Mouse (Mus musculus) limb, embryonic 14.5 days (tissue): ENCODE data around the gene 5330417H12Rik. TPM values are rescaled to one million over a fixed set of nuclear protein-coding genes. Genes with fewer than 3 reads are reported as not detected.

Experiments used
- ATAC-seq: fragments of 200-750 bp; cut with Nextera tagmentation; 2 replicates; pipeline ENCODE4 v1.8.0; 2017; ENCODE audit warnings: low read depth, moderate number of reproducible peaks, moderate TSS enrichment; ENCODE audit not compliant: low FRiP score
- DNase-seq: peaks from one replicate; pipeline ENCODE4 v3.0.0-alpha.2; 2015; ENCODE audit warnings: low spot score
- H3K27ac ChIP-seq: fragments of 300-500 bp; sonication (generic); replicated peaks from 2 replicates; pipeline ENCODE4 v1.5.1; 2014; ENCODE audit warnings: low read depth, mild to moderate bottlenecking, low read length, moderate library complexity, mixed read lengths
- H3K27me3 ChIP-seq: fragments of 300-500 bp; sonication (generic); 2 replicates; pipeline ENCODE4 v1.6.1; 2014; ENCODE audit warnings: low read length, mixed read lengths; ENCODE audit not compliant: control insufficient read depth, insufficient read depth
- H3K36me3 ChIP-seq: fragments of 300-500 bp; sonication (generic); 2 replicates; pipeline ENCODE4 v1.6.1; 2014; ENCODE audit warnings: mild to moderate bottlenecking, low read length, moderate library complexity, mixed read lengths; ENCODE audit not compliant: control insufficient read depth, insufficient read depth
- H3K4me1 ChIP-seq: fragments of 300-500 bp; sonication (generic); 2 replicates; pipeline ENCODE4 v1.6.1; 2014; ENCODE audit warnings: antibody characterized with exemption, low read length, mixed read lengths; ENCODE audit not compliant: control insufficient read depth, insufficient read depth
- H3K4me2 ChIP-seq: fragments of 300-500 bp; sonication (generic); replicated peaks from 2 replicates; pipeline ENCODE4 v1.6.1; 2014; ENCODE audit warnings: low read depth, mild to moderate bottlenecking, low read length, moderate library complexity; ENCODE audit not compliant: severe bottlenecking
- H3K4me3 ChIP-seq: fragments of 300-500 bp; sonication (generic); replicated peaks from 2 replicates; pipeline ENCODE4 v1.5.1; 2014; ENCODE audit warnings: low read length
- H3K9ac ChIP-seq: fragments of 300-500 bp; sonication (generic); 2 replicates; pipeline ENCODE4 v1.6.1; 2014; ENCODE audit warnings: mild to moderate bottlenecking, low read depth, low read length, moderate library complexity; ENCODE audit not compliant: severe bottlenecking
- H3K9me3 ChIP-seq: fragments of 300-500 bp; sonication (generic); 2 replicates; pipeline ENCODE4 v1.6.1; 2016; ENCODE audit warnings: low read length; ENCODE audit not compliant: control insufficient read depth
- POLR2A ChIP-seq: fragments of 200-500 bp; IDR thresholded peaks from 2 replicates; pipeline ENCODE4 v1.8.0; 2012; ENCODE audit warnings: inconsistent platforms, mild to moderate bottlenecking, moderate library complexity, borderline replicate concordance; ENCODE audit not compliant: insufficient read depth, insufficient read length; ENCODE audit errors: extremely low read depth
- WGBS: fragments of 180-500 bp; shearing (Covaris S2); extraction: QIAGEN DNeasy Blood & Tissue Kit; methylation state at CpG from one replicate; pipeline ENCODE4 v1.1.7; 2014; 5-methylcytosine and 5-hydroxymethylcytosine counted together
- polyA plus RNA-seq, 2 experiments: library from polyadenylated mRNA; depleted of rRNA in 1 of 2; stranded (reverse) in 1 of 2; unstranded in 1 of 2; fragments of >200 nt; fragmentation: Nextera tagmentation in 1 of 2; extraction: Ambion mirVana in 1 of 2; gene quantifications; 2 replicates each; pipeline versions ENCODE4 v1.2.1 to v1.2.3; 2012 to 2014

Gene 5330417H12Rik
- not detected in 2 replicates for polyA plus RNA-seq (2012; rRNA removed)
- not detected in 2 replicates for polyA plus RNA-seq (2014; fragmentation: Nextera tagmentation; extraction: Ambion mirVana)

DNA sequence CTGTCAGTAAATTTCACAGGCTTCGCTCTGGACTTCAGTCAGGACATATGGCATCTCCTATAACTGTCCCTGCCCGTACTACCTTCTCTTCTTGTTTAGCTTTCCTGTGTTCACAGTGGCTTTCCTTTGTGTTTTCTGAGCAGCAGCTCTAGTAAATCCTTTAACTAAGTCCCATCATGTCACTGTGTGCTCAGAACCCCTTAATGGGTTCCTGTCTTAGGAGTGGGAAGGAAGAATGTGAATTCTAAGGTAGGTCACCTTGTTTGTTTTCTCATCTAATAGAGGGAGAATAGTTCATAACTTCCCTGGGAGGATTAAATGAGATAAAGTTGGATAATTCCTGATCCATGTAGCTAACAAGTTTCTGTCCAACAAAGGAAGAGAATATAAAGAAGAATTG, at the start of gene 5330417H12Rik:
5330417H12Rik (minus strand) TSS at position 101 of the 400 bp plus-strand sequence.
- 78% methylated on average over 2 of the region's 2 CpGs for WGBS
- Histone ChIP-seq H3K36me3 (no peaks in the 10 kb centered on the region), H3K27ac (no peak within 1 kb of the TSS), H3K4me2 (no peak within 1 kb of the TSS), H3K9ac (no peak within 1 kb of the TSS), H3K4me3 (no peak within 1 kb of the TSS), H3K27me3 (no peaks in the 10 kb centered on the region), H3K9me3 (no peaks in the 10 kb centered on the region), H3K4me1 (no peaks in the 10 kb centered on the region)
- no peak for DNase-seq
- no peak for ATAC-seq
- TF ChIP-seq POLR2A: no peak

DNA sequence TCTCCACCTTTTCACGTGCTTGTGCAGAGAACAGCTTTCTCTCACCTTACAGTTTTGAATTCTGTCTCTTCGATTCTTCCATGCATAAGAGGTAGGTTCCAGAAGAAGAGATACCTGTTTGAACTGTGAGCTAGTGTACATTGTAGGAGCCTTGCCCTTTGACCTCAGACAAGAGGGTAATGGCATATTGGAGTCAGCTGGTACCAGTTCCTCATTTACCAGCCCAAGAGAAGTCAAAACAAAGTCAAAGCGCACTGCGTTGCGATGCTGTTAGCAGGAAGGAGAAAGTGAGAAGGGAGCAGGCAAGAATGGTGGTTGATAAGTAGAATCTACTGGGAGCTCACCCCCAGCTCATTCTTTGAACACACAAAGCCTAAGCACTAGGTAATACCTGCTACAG, 43.6 kb upstream of the 5330417H12Rik start:
- Histone ChIP-seq H3K4me3 (no peak overlapping the region), H3K9ac (no peak overlapping the region), H3K9me3 (no peaks in the 10 kb centered on the region), H3K4me1 (peaks cover 40% of the 10 kb centered on the region), H3K27ac (no peak overlapping the region), H3K27me3 (no peaks in the 10 kb centered on the region), H3K36me3 (no peaks in the 10 kb centered on the region), H3K4me2 (no peak overlapping the region)
- 84% methylated on average over 5 of the region's 5 CpGs for WGBS
- DNase-seq (no peak), ATAC-seq (no peak)
- no peak for TF ChIP-seq POLR2A

DNA sequence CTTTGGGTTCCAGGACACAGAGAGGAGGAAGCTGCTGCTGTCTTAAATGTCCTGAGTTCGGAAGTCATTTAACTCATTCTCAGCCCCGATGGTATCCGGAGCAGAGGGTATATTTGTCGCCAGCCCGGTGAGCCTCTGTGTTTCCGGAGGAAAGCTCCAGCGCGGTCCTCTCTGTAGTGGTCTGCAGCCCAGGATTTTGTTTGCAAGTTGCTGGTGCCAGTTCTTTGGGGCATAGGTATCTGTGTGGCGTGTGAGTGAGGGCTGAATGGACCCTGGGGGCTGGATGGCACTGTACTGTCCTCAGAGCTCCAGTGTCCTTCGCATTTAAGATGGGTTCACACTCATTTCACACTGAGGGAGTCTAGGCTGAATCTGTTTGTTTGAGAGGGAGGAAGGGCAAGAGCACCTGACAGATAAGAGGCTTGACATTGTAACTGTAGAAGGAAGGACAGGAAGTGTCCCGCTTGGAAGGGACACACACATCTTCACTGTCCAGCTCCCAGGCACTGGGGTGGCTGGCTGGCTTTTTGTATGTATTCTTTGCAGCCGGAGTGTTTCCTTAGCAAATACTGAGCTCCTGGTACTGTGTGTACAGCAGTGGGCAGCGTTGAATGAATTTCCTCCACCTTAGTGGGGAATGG, 41.4 kb upstream of the 5330417H12Rik start:
- Histone ChIP-seq H3K27me3 (no peaks in the 10 kb centered on the region), H3K27ac (peak overlapping the region; percentile 90), H3K4me2 (peak overlapping the region; percentile 66), H3K4me1 (peaks cover 61% of the 10 kb centered on the region), H3K36me3 (no peaks in the 10 kb centered on the region), H3K9me3 (no peaks in the 10 kb centered on the region), H3K9ac (peak overlapping the region; percentile 65), H3K4me3 (peak overlapping the region; percentile 44)
- WGBS: 25% methylated on average over 13 of the region's 13 CpGs
- ATAC-seq (0 out of 2 replicates have a peak, but pooled peaks have one; percentile 5), DNase-seq (no peak)
- TF ChIP-seq POLR2A: no peak

DNA sequence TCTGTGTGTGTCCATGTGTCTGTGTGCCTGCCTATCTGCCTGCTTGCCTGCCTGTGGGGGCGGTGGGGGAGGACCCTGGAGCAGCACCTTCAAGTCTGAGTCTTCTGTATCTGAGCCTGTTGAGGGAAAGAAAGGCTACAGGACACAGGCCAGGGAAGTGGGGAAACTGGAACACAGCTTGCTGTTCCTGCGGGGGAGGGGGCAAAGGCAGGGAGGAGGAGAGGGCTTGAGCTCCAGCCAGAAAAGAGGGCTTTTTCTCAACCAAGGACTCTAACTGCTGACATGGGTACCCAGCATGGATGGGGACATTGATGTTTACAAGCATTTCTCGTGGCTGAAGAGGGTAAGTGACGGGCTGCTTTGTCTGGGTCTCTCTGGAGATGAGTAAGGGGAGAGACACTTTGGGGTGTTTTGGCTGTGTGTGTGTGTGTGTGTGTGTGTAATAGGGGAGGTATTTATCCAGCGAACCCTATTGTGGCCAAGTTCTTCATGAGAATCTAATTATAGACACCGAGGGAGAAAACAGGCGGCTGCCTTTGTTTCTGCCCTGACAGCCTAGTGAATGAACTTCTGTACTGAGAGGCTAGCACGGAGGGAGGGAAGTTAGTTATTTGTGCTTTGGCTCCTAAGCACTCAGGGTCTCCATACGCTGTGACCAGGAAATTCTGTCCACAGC, 40.8 kb upstream of the 5330417H12Rik start:
- DNase-seq (no peak), ATAC-seq (peak; percentile 43)
- WGBS: 9% methylated on average over 9 of the region's 9 CpGs

DNA sequence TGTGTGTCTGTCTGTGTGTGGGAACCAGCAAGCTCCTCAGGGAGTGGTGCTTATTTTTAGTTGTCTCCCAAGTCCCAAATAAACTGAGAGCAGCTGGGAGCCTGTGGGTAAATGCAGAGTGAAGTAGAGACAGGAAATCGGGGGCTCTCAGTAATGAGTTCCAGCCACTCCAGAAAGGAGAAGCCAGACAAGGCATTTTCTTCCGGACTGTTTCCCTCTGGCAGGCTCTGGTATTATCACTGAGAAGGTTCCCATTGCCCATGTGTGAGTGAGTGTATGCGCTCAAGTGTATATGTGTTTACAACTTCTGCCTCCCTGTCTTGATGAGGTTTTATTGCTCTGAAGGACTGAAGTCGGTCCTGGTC, 40.2 kb upstream of the 5330417H12Rik start:
- ATAC-seq: peak; percentile 32
- peak; percentile 71 for DNase-seq
- Histone ChIP-seq H3K4me2 (peak overlapping the region; percentile 66), H3K27me3 (no peaks in the 10 kb centered on the region), H3K27ac (peak overlapping the region; percentile 90), H3K4me1 (peaks cover 61% of the 10 kb centered on the region), H3K9me3 (no peaks in the 10 kb centered on the region), H3K36me3 (no peaks in the 10 kb centered on the region), H3K4me3 (peak overlapping the region; percentile 44), H3K9ac (peak overlapping the region; percentile 65)
- TF ChIP-seq POLR2A: no peak
- 4% methylated on average over 4 of the region's 4 CpGs for WGBS

More for the DNA sequence above, 40.8 kb upstream of the 5330417H12Rik start:
- Histone ChIP-seq H3K27me3 (no peaks in the 10 kb centered on the region), H3K36me3 (no peaks in the 10 kb centered on the region), H3K9ac (peak overlapping the region; percentile 65), H3K4me2 (peak overlapping the region; percentile 66), H3K4me3 (peak overlapping the region; percentile 44), H3K4me1 (peaks cover 61% of the 10 kb centered on the region), H3K9me3 (no peaks in the 10 kb centered on the region), H3K27ac (peak overlapping the region; percentile 90)
- peak; percentile 28; the same call in 1 of the 2 replicates for TF ChIP-seq POLR2A
